Mouse (Mus musculus) spleen, postnatal 14 days (tissue): Measurements from ENCODE around the gene Dazap1.
A peak's percentile ranks its signal among the peaks of the same experiment; 100 is the strongest.

Source experiments
- DNase-seq, 2 experiments: peaks; one replicate each; pipeline ENCODE4 v3.0.0; 2021 to 2022; ENCODE audit warnings: low spot score in 2 of 2

The Dazap1 gene

GRCm38 (mm10) chr10:80323261-80324119, 62.2 kb downstream of the Dazap1 start:
- peak; percentile 55 to 68 for DNase-seq

DNA sequence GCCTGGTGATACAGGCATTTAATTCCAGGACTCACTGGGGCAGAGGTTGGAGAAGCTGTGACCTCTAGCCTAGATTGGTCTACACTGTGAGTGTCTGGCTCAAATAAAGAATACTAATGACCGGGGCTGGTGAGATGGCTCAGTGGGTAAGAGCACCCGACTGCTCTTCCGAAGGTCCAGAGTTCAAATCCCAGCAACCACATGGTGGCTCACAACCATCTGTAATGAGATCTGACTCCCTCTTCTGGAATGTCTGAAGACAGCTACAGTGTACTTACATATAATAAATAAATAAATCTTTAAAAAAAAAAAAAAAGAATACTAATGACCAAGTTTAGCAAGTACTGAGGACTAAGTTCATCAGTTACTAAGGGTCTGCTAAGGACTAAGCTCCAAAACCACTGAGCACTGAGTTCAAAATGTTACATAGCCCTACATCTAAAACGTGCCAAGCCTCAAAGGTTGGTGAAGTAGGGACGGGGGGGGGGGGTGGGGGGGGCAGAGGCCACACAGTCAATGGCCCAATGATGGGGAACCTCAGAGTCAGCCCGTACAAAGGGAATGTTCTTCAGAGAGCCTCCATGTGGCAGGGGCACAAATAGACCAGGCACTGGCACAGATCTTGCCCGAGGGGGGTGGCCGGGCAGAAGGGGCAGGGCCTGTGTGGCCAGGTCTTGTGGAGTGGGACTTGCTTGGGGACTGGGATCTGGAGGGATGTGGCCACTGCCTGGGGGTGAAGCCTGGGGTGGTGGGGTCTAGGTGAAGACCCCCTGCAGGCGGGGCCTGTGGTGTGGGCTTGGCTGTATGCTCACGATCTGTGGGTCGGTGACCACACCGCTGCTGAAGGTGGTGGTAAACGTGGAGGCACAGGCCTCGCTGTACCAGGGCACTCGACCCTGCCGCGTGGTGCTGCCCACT, 63.1 kb downstream of the Dazap1 start:
- no peak for DNase-seq

DNA sequence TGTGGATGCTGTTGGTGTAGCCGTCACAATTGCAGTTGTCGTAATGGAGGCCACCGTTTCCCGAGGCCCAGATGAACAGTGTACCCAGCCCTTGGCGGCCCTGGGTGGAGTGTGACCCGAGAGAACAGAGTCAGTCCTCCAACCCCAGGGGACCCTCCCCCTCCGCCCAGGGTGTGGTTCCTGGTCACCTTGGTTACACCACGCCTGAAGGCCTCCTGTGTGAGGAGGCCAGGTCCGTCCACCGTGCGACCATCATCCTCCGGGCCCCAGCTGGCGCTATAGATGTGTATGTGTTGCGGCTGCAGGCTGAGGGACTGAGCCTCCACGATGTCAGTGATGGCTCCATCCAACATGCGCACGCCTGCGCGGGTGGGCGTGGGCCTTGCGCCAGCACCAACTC, 63.8 kb downstream of the Dazap1 start:
- no peak for DNase-seq

GRCm38 (mm10) chr10:80329273-80330081, 68.2 kb downstream of the Dazap1 start, which contains the start of the genes Pcsk4 and Reep6:
Gene Pcsk4, minus strand, starts transcription at chr10:80329498.
Gene Reep6, plus strand, starts transcription at chr10:80329953.
- peak; percentile 87 to 88 for DNase-seq

- no peak for DNase-seq
These were observed 68.8 kb downstream of the Dazap1 start for GRCm38 (mm10) chr10:80330084-80330483.

DNA sequence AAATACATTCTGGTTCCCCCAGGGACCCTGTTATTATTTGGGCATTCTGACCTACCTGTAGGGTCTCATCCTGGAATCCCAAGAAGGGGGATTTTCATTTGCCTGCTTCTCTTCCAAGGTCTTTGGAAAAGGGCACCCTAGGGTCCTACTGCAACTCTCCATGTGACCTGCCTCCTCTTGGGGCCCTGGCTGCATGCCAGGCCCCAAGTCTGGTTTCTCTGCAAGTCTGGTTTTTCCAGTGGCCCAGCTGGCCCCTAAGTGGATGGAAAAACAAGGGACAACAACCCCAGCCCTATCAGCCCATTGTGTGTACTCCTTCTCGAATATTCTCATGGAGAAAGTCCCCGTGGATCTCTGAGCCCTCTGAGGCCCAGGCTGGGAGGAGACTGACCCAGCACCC, 69.6 kb downstream of the Dazap1 start:
- no peak for DNase-seq

- DNase-seq, result peak in 1 of 2 experiments; percentile 40
These were observed 70.6 kb downstream of the Dazap1 start for GRCm38 (mm10) chr10:80331636-80332524.

DNA sequence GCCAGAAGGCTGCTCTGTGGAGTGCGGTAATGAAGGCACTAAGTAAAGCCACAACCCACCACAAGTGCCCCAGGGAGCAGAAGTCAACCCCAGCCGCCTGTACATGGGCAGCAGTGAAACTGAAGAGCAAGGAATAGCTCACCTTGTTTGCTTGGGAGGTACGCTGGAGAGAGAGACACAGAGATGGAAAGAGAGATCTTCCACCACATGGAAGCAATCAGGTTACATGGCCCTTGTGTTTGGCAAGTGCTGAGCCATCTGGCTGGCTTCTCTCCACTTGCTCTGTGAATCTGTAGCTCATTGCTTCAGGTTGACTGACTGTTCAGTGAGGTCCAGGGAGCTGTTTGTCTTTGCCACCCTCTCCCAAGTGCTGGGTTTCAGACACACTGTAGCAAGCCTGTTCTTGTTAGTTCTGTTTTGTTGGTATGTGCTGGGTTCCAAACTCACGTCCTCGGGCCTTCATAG, 71.3 kb downstream of the Dazap1 start:
- no peak for DNase-seq

DNA sequence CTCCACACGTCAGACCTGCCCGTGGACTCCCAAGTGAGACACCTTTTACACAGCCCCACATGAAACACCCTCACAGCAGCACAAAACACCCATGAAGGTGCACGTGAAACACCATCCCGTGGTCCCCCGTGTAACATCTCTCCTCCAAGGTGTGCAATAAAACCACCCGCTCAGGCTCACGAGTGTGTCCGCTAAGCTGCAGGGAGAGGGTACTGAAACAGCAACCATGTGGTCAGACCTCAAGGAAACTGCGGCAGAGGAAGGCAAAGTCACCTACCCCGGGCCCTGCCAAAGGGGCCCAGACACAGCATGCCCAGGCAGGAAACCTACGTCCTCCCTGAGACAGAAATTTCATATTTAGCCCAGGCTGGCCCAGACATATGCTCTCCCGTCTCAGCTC, 75.0 kb downstream of the Dazap1 start:
- DNase-seq, result no peak
